In genomic region chr8:84256458-84256821, GRCm38 (mm10) we compare ENCODE assay signal across 8 mouse cellular contexts. TPM values are rescaled to one million over a fixed set of nuclear protein-coding genes. Genes with fewer than 3 reads are reported as not detected.
A peak's percentile ranks its signal among the peaks of the same experiment; 100 is the strongest.
DNase-seq lines count a peak whose midpoint lies in the region; ATAC-seq lines count a peak whose summit lies in the region.

No protein-coding gene starts in this region.

- peak overlapping the region; percentile 99 for H3K4me2 ChIP-seq in heart, embryonic 11.5 days
- peak overlapping the region; percentile 88 for H3K4me2 ChIP-seq in embryonic facial prominence, embryonic 11.5 days (ENCODE audit: low read depth, low read length)
- H3K4me2 ChIP-seq in intestine, embryonic 15.5 days (replicated peaks): peak overlapping the region; percentile 93
- peak overlapping the region; percentile 87 for H3K4me2 ChIP-seq in stomach, embryonic 16.5 days (ENCODE audit: low read depth, low read length)

- intact Hi-C loops in heart, postnatal 25 days (cut with DNase I): loop anchor here (2.0 kb wide), 1 partner anchor 70 kb away; no protein-coding TSS in a partner anchor

- peaks cover 10% of the 10 kb centered on the region for H3K4me1 ChIP-seq in heart, embryonic 11.5 days (ENCODE audit: control insufficient read depth, insufficient read depth, low read length)
- peaks cover 5% of the 10 kb centered on the region; the same call in 1 of the 2 replicates for H3K4me1 ChIP-seq in embryonic facial prominence, embryonic 11.5 days (ENCODE audit: control insufficient read depth, insufficient read depth, low read length)
- H3K4me1 ChIP-seq in intestine, embryonic 15.5 days (replicated peaks): peaks cover 15% of the 10 kb centered on the region
- H3K4me1 ChIP-seq in stomach, embryonic 16.5 days (ENCODE audit: control insufficient read depth, insufficient read depth, low read length): peaks cover 17% of the 10 kb centered on the region

- 0 out of 2 replicates have a peak, but pooled peaks have one; percentile 36 for ATAC-seq in heart, embryonic 11.5 days (replicated peaks; ENCODE audit: insufficient number of reproducible peaks, low FRiP score, low TSS enrichment)
- 0 out of 2 replicates have a peak, but pooled peaks have one; percentile 5 for ATAC-seq in embryonic facial prominence, embryonic 11.5 days (replicated peaks; ENCODE audit: insufficient number of reproducible peaks, low FRiP score, low TSS enrichment, low read depth)
- peak; percentile 68 for ATAC-seq in intestine, embryonic 15.5 days
- peak; percentile 65; the same call in 1 of the 2 replicates for ATAC-seq in stomach, embryonic 16.5 days (ENCODE audit: insufficient read depth, low FRiP score)

- peaks cover 43% of the 10 kb centered on the region for H3K36me3 ChIP-seq in heart, embryonic 11.5 days (ENCODE audit: control insufficient read depth, insufficient read depth, low read length)
- peaks cover 3% of the 10 kb centered on the region for H3K36me3 ChIP-seq in embryonic facial prominence, embryonic 11.5 days (replicated peaks; ENCODE audit: control insufficient read depth, insufficient read depth, low read depth, low read length)
- H3K36me3 ChIP-seq in intestine, embryonic 15.5 days: peaks cover 39% of the 10 kb centered on the region
- peaks cover 21% of the 10 kb centered on the region; the same call in 1 of the 2 replicates for H3K36me3 ChIP-seq in stomach, embryonic 16.5 days (ENCODE audit: control insufficient read depth, insufficient read depth, low read length)

- peak overlapping the region; percentile 78 for H3K4me3 ChIP-seq in heart, embryonic 11.5 days (ENCODE audit: low read depth, low read length)
- peak overlapping the region; percentile 70 for H3K4me3 ChIP-seq in embryonic facial prominence, embryonic 11.5 days (ENCODE audit: low read depth, low read length)
- peak overlapping the region; percentile 89 for H3K4me3 ChIP-seq in intestine, embryonic 15.5 days (replicated peaks)
- peak overlapping the region; percentile 73 for H3K4me3 ChIP-seq in stomach, embryonic 16.5 days (replicated peaks; ENCODE audit: low read length)

- WGBS in heart, embryonic 11.5 days (ENCODE audit: insufficient replicate concordance): 9% methylated on average over 6 of the region's 6 CpGs
- 14% methylated on average over 6 of the region's 6 CpGs for WGBS in embryonic facial prominence, embryonic 11.5 days
- 12% methylated on average over 6 of the region's 6 CpGs for WGBS in intestine, embryonic 15.5 days
- WGBS in stomach, embryonic 16.5 days: 11% methylated on average over 6 of the region's 6 CpGs

- no peak for DNase-seq in heart, postnatal 25 days (ENCODE audit: low spot score)
- DNase-seq in CD8-positive naive resting alpha-beta T cell, adult 2 months (ENCODE audit: low read depth in 2 of 2, low spot score in 2 of 2): peak; percentile 33 to 46
- DNase-seq in embryonic facial prominence, embryonic 11.5 days (ENCODE audit: low spot score): peak; percentile 49
- DNase-seq in lung, postnatal 36 days: peak; percentile 67
- DNase-seq in layer of hippocampus, adult 8-10 months (ENCODE audit: low spot score in 2 of 2): no peak

- H3K27me3 ChIP-seq in heart, embryonic 11.5 days (ENCODE audit: control insufficient read depth, insufficient read depth, low read length): no peaks in the 10 kb centered on the region
- H3K27me3 ChIP-seq in embryonic facial prominence, embryonic 11.5 days (ENCODE audit: control insufficient read depth, insufficient read depth, low read length): no peaks in the 10 kb centered on the region
- H3K27me3 ChIP-seq in intestine, embryonic 15.5 days (replicated peaks): no peaks in the 10 kb centered on the region
- H3K27me3 ChIP-seq in stomach, embryonic 16.5 days (ENCODE audit: control insufficient read depth, insufficient read depth, low read length): no peaks in the 10 kb centered on the region

- peak overlapping the region; percentile 89 for H3K27ac ChIP-seq in heart, embryonic 11.5 days (ENCODE audit: low read depth, low read length)
- peak overlapping the region; percentile 75 for H3K27ac ChIP-seq in embryonic facial prominence, embryonic 11.5 days (replicated peaks; ENCODE audit: low read depth, low read length)
- H3K27ac ChIP-seq in intestine, embryonic 15.5 days: peak overlapping the region; percentile 94
- H3K27ac ChIP-seq in stomach, embryonic 16.5 days (ENCODE audit: low read length): peak overlapping the region; percentile 92

- peak overlapping the region; percentile 90 for H3K9ac ChIP-seq in heart, embryonic 11.5 days (ENCODE audit: low read depth, low read length)
- H3K9ac ChIP-seq in embryonic facial prominence, embryonic 11.5 days (replicated peaks; ENCODE audit: low read length): peak overlapping the region; percentile 70
- peak overlapping the region; percentile 75 for H3K9ac ChIP-seq in intestine, embryonic 15.5 days
- peak overlapping the region; percentile 86 for H3K9ac ChIP-seq in stomach, embryonic 16.5 days (ENCODE audit: low read length)

- no peaks in the 10 kb centered on the region for H3K9me3 ChIP-seq in heart, embryonic 11.5 days (replicated peaks; ENCODE audit: control insufficient read depth, low read length)
- no peaks in the 10 kb centered on the region for H3K9me3 ChIP-seq in embryonic facial prominence, embryonic 11.5 days (replicated peaks; ENCODE audit: control insufficient read depth, low read length)
- no peaks in the 10 kb centered on the region for H3K9me3 ChIP-seq in intestine, embryonic 15.5 days
- no peaks in the 10 kb centered on the region for H3K9me3 ChIP-seq in stomach, embryonic 16.5 days (replicated peaks; ENCODE audit: control insufficient read depth, low read length)

RNA-seq across cellular contexts. Expression of gene Mri1, which starts 0.7 kb away (rescaled TPM):
- polyA plus RNA-seq in heart, embryonic 11.5 days (2014; fragmentation: Nextera tagmentation; extraction: Ambion mirVana): 45.3 and 50.7 TPM in 2 replicates
- 10 to 100 TPM; 10.2 to 10.3 TPM for total RNA-seq in heart, postnatal 25 days (2021)
- 50.6 and 54.1 TPM in 2 replicates for polyA plus RNA-seq in embryonic facial prominence, embryonic 11.5 days (2014; fragmentation: Nextera tagmentation; extraction: Ambion mirVana)
- polyA plus RNA-seq in intestine, embryonic 15.5 days (2015; fragmentation: Nextera tagmentation; extraction: Ambion mirVana): 72.4 and 77.5 TPM in 2 replicates
- 49.2 and 55.0 TPM in 2 replicates for polyA plus RNA-seq in stomach, embryonic 16.5 days (2015; fragmentation: Nextera tagmentation; extraction: Ambion mirVana)
- total RNA-seq in layer of hippocampus, adult 8-10 months (2022): 10 to 100 TPM; 17.8 to 25.8 (median 20.0) TPM

RNA-seq across cellular contexts. Expression of gene D8Ertd738e, which starts 6.9 kb away (rescaled TPM):
- polyA plus RNA-seq in heart, embryonic 11.5 days (2014; fragmentation: Nextera tagmentation; extraction: Ambion mirVana): 321 and 330 TPM in 2 replicates
- total RNA-seq in heart, postnatal 25 days (2021): 100 to 1,000 TPM; 227 to 240 TPM
- 322 and 340 TPM in 2 replicates for polyA plus RNA-seq in embryonic facial prominence, embryonic 11.5 days (2014; fragmentation: Nextera tagmentation; extraction: Ambion mirVana)
- 292 and 312 TPM in 2 replicates for polyA plus RNA-seq in intestine, embryonic 15.5 days (2015; fragmentation: Nextera tagmentation; extraction: Ambion mirVana)
- 271 and 289 TPM in 2 replicates for polyA plus RNA-seq in stomach, embryonic 16.5 days (2015; fragmentation: Nextera tagmentation; extraction: Ambion mirVana)
- 100 to 1,000 TPM in 2 of 4 experiments, 10 to 100 TPM in 2; 94.5 to 137 (median 106) TPM for total RNA-seq in layer of hippocampus, adult 8-10 months (2022)

RNA-seq across cellular contexts. Expression of gene Ccdc130, which starts 13.7 kb away (rescaled TPM):
- 16.1 and 18.5 TPM in 2 replicates for polyA plus RNA-seq in heart, embryonic 11.5 days (2014; fragmentation: Nextera tagmentation; extraction: Ambion mirVana)
- total RNA-seq in heart, postnatal 25 days (2021): 10 to 100 TPM in 1 of 2 experiments, 1 to 10 TPM in 1; 9.2 to 10.3 TPM
- 20.3 and 21.2 TPM in 2 replicates for polyA plus RNA-seq in embryonic facial prominence, embryonic 11.5 days (2014; fragmentation: Nextera tagmentation; extraction: Ambion mirVana)
- 14.3 and 16.8 TPM in 2 replicates for polyA plus RNA-seq in intestine, embryonic 15.5 days (2015; fragmentation: Nextera tagmentation; extraction: Ambion mirVana)
- polyA plus RNA-seq in stomach, embryonic 16.5 days (2015; fragmentation: Nextera tagmentation; extraction: Ambion mirVana): 18.8 and 19.0 TPM in 2 replicates
- 10 to 100 TPM; 22.7 to 30.9 (median 27.0) TPM for total RNA-seq in layer of hippocampus, adult 8-10 months (2022)

RNA-seq across cellular contexts. Expression of gene Zswim4, which starts 19.6 kb away (rescaled TPM):
- 6.3 and 7.8 TPM in 2 replicates for polyA plus RNA-seq in heart, embryonic 11.5 days (2014; fragmentation: Nextera tagmentation; extraction: Ambion mirVana)
- total RNA-seq in heart, postnatal 25 days (2021): 1 to 10 TPM; 8.2 to 8.8 TPM
- 15.3 and 16.9 TPM in 2 replicates for polyA plus RNA-seq in embryonic facial prominence, embryonic 11.5 days (2014; fragmentation: Nextera tagmentation; extraction: Ambion mirVana)
- polyA plus RNA-seq in intestine, embryonic 15.5 days (2015; fragmentation: Nextera tagmentation; extraction: Ambion mirVana): 9.0 TPM in 2 replicates
- polyA plus RNA-seq in stomach, embryonic 16.5 days (2015; fragmentation: Nextera tagmentation; extraction: Ambion mirVana): 9.7 and 10.5 TPM in 2 replicates
- total RNA-seq in layer of hippocampus, adult 8-10 months (2022): 10 to 100 TPM; 15.1 to 17.6 (median 16.6) TPM

Comparison
In these comparisons a context has a peak if more than half of its experiments do, and no peak if none do; other contexts are left out.
1. ATAC-seq: peak in every context shown above with its lines; median percentile 68 in intestine, embryonic 15.5 days; 65 in stomach, embryonic 16.5 days; 36 in heart, embryonic 11.5 days; 5 in embryonic facial prominence, embryonic 11.5 days.
2. DNase-seq: peak in CD8-positive naive resting alpha-beta T cell, adult 2 months (2 of 2), embryonic facial prominence, embryonic 11.5 days (single experiment) and lung, postnatal 36 days (single experiment); none in heart, postnatal 25 days (single experiment) and layer of hippocampus, adult 8-10 months (0 of 2).
3. Peak in every context shown above with its lines, with median percentiles within 50 percentile points of each other: H3K27ac ChIP-seq, H3K4me2 ChIP-seq, H3K4me3 ChIP-seq and H3K9ac ChIP-seq.